Mouse (Mus musculus) limb, embryonic 11.5 days (tissue): ENCODE results near the gene Fam129a. TPM values are rescaled to one million over a fixed set of nuclear protein-coding genes. Genes with fewer than 3 reads are reported as not detected.
A peak's percentile ranks its signal among the peaks of the same experiment; 100 is the strongest.

Experiments
- ATAC-seq: fragments of 200-750 bp; cut with Nextera tagmentation; 2 replicates; pipeline ENCODE4 v1.8.0; 2017; ENCODE audit warnings: low read depth; ENCODE audit not compliant: insufficient number of reproducible peaks, low FRiP score, low TSS enrichment
- DNase-seq: peaks from one replicate; pipeline ENCODE4 v3.0.0-alpha.2; 2015; ENCODE audit warnings: low spot score
- H3K27ac ChIP-seq: fragments of 300-500 bp; sonication (generic); replicated peaks from 2 replicates; pipeline ENCODE4 v1.5.1; 2014; ENCODE audit warnings: low read depth, mild to moderate bottlenecking, low read length
- H3K27me3 ChIP-seq: fragments of 300-500 bp; sonication (generic); 2 replicates; pipeline ENCODE4 v1.6.1; 2014; ENCODE audit warnings: mild to moderate bottlenecking, low read length, mixed read lengths; ENCODE audit not compliant: control insufficient read depth, insufficient read depth
- H3K36me3 ChIP-seq: fragments of 300-500 bp; sonication (generic); 2 replicates; pipeline ENCODE4 v1.6.1; 2014; ENCODE audit warnings: mild to moderate bottlenecking, low read length, moderate library complexity, mixed read lengths; ENCODE audit not compliant: control insufficient read depth, insufficient read depth
- H3K4me1 ChIP-seq: fragments of 300-500 bp; sonication (generic); 2 replicates; pipeline ENCODE4 v1.6.1; 2014; ENCODE audit warnings: low read length, mixed read lengths; ENCODE audit not compliant: control insufficient read depth, insufficient read depth
- H3K4me2 ChIP-seq: fragments of 300-500 bp; sonication (generic); 2 replicates; pipeline ENCODE4 v1.6.1; 2014; ENCODE audit warnings: low read depth, mild to moderate bottlenecking, moderate library complexity; ENCODE audit not compliant: severe bottlenecking
- H3K4me3 ChIP-seq: fragments of 300-500 bp; sonication (generic); 2 replicates; pipeline ENCODE4 v1.5.1; 2014; ENCODE audit warnings: low read depth, low read length
- H3K9ac ChIP-seq: fragments of 300-500 bp; sonication (generic); 2 replicates; pipeline ENCODE4 v1.6.1; 2014; ENCODE audit warnings: mild to moderate bottlenecking, low read length
- H3K9me3 ChIP-seq: fragments of 300-500 bp; sonication (generic); 2 replicates; pipeline ENCODE4 v1.6.1; 2016; ENCODE audit warnings: low read length; ENCODE audit not compliant: control insufficient read depth
- whole genome bisulfite sequencing: fragments of 180-500 bp; shearing (Covaris S2); extraction: QIAGEN DNeasy Blood & Tissue Kit; methylation state at CpG from one replicate; pipeline ENCODE4 v1.1.7; 2014; 5-methylcytosine and 5-hydroxymethylcytosine counted together
- polyA plus RNA-seq: library from polyadenylated mRNA; unstranded; fragments of >200 nt; fragmentation: Nextera tagmentation; extraction: Ambion mirVana; gene quantifications from 2 replicates; pipeline ENCODE4 v1.2.1, GENCODE M21; 2014

Gene Fam129a
- polyA plus RNA-seq, 1 experiment from 2014 or later: 0.89 TPM

- no peak for DNase-seq
- ATAC-seq: no peak
- H3K9me3 ChIP-seq: no peaks in the 10 kb centered on the region
- no peak overlapping the region for H3K4me3 ChIP-seq
- 91% methylated on average over 2 of the region's 2 CpGs for WGBS
- H3K27me3 ChIP-seq: no peaks in the 10 kb centered on the region
- H3K36me3 ChIP-seq: no peaks in the 10 kb centered on the region
- H3K27ac ChIP-seq: no peak overlapping the region
- no peaks in the 10 kb centered on the region for H3K4me1 ChIP-seq
- no peak overlapping the region for H3K9ac ChIP-seq
- H3K4me2 ChIP-seq: no peak overlapping the region
Measured at GRCm38 (mm10) chr1:151625690-151626089, 54.7 kb downstream of the Fam129a start.

DNA sequence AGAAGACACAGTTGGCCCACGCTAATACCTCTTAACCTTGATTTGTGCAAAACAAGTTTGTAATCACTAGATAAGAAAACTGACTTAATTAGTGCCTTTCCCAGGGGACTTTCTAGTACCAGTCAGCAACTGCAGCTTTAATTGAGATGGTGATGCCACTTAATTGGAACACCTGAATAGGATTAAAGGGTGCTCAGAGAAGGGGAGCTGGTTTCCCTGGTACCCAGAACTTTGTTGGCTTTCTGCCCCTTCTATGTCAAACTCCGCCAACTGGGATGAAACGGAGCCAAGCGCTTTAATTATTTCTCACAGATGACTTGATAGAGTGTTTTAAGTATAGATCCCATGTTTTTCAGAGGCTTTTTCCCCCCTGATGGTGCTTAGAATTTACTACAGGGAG lies 55.6 kb downstream of the Fam129a start:
- DNase-seq (no peak), ATAC-seq (no peak)
- Histone ChIP-seq H3K4me3 (no peak overlapping the region), H3K9ac (no peak overlapping the region), H3K27ac (no peak overlapping the region), H3K4me1 (no peaks in the 10 kb centered on the region), H3K4me2 (no peak overlapping the region), H3K36me3 (no peaks in the 10 kb centered on the region), H3K27me3 (no peaks in the 10 kb centered on the region), H3K9me3 (no peaks in the 10 kb centered on the region)
- 82% methylated on average over 4 of the region's 4 CpGs for WGBS

GRCm38 (mm10) chr1:151627141-151627540 lies 56.2 kb downstream of the Fam129a start:
- Histone ChIP-seq H3K4me3 (no peak overlapping the region), H3K27ac (no peak overlapping the region), H3K27me3 (no peaks in the 10 kb centered on the region), H3K4me1 (no peaks in the 10 kb centered on the region), H3K9ac (no peak overlapping the region), H3K4me2 (no peak overlapping the region), H3K9me3 (no peaks in the 10 kb centered on the region), H3K36me3 (no peaks in the 10 kb centered on the region)
- WGBS: 49% methylated on average over 3 of the region's 3 CpGs
- DNase-seq (no peak), ATAC-seq (no peak)

- Histone ChIP-seq H3K9ac (no peak overlapping the region), H3K27ac (no peak overlapping the region), H3K4me2 (no peak overlapping the region), H3K27me3 (no peaks in the 10 kb centered on the region), H3K36me3 (no peaks in the 10 kb centered on the region), H3K4me3 (no peak overlapping the region), H3K4me1 (no peaks in the 10 kb centered on the region), H3K9me3 (no peaks in the 10 kb centered on the region)
- DNase-seq (peak; percentile 37), ATAC-seq (0 out of 2 replicates have a peak, but pooled peaks have one; percentile 39)
- WGBS: 27% methylated on average over 7 of the region's 7 CpGs
Measured at GRCm38 (mm10) chr1:151629591-151630250, 58.7 kb downstream of the Fam129a start.

- no peaks in the 10 kb centered on the region for H3K27me3 ChIP-seq
- DNase-seq (no peak), ATAC-seq (no peak)
- H3K9ac ChIP-seq: no peak overlapping the region
- H3K9me3 ChIP-seq: no peaks in the 10 kb centered on the region
- 76% methylated on average over 2 of the region's 2 CpGs for WGBS
- no peak overlapping the region for H3K27ac ChIP-seq
- no peak overlapping the region for H3K4me2 ChIP-seq
- no peaks in the 10 kb centered on the region for H3K4me1 ChIP-seq
- H3K4me3 ChIP-seq: no peak overlapping the region
- no peaks in the 10 kb centered on the region for H3K36me3 ChIP-seq
Measured at GRCm38 (mm10) chr1:151630251-151630628, 59.3 kb downstream of the Fam129a start.

- Histone ChIP-seq H3K9ac (no peak overlapping the region), H3K4me3 (no peak overlapping the region), H3K4me2 (no peak overlapping the region), H3K9me3 (no peaks in the 10 kb centered on the region), H3K27ac (no peak overlapping the region), H3K4me1 (no peaks in the 10 kb centered on the region), H3K27me3 (no peaks in the 10 kb centered on the region), H3K36me3 (no peaks in the 10 kb centered on the region)
- ATAC-seq (no peak), DNase-seq (no peak)
- 45% methylated on average over 2 of the region's 2 CpGs for WGBS
Measured at GRCm38 (mm10) chr1:151631061-151631460, 60.1 kb downstream of the Fam129a start.

- H3K36me3 ChIP-seq: no peaks in the 10 kb centered on the region
- H3K9me3 ChIP-seq: no peaks in the 10 kb centered on the region
- no peak overlapping the region for H3K27ac ChIP-seq
- no peak overlapping the region for H3K4me3 ChIP-seq
- no peak overlapping the region for H3K4me2 ChIP-seq
- H3K9ac ChIP-seq: no peak overlapping the region
- WGBS: 69% methylated on average over 11 of the region's 11 CpGs
- DNase-seq: no peak
- no peak for ATAC-seq
- no peaks in the 10 kb centered on the region for H3K4me1 ChIP-seq
- H3K27me3 ChIP-seq: no peaks in the 10 kb centered on the region
Measured at GRCm38 (mm10) chr1:151631703-151632294, 60.8 kb downstream of the Fam129a start.

GRCm38 (mm10) chr1:151632567-151633356 lies 61.8 kb downstream of the Fam129a start:
- no peak overlapping the region for H3K4me2 ChIP-seq
- H3K27ac ChIP-seq: no peak overlapping the region
- DNase-seq (no peak), ATAC-seq (no peak)
- WGBS: 94% methylated on average over 7 of the region's 7 CpGs
- H3K9ac ChIP-seq: no peak overlapping the region
- no peaks in the 10 kb centered on the region for H3K27me3 ChIP-seq
- H3K9me3 ChIP-seq: no peaks in the 10 kb centered on the region
- no peaks in the 10 kb centered on the region for H3K4me1 ChIP-seq
- no peaks in the 10 kb centered on the region for H3K36me3 ChIP-seq
- no peak overlapping the region for H3K4me3 ChIP-seq
